Mouse (Mus musculus): ENCODE data around the gene 2010111I01Rik. TPM values are rescaled to one million over a fixed set of nuclear protein-coding genes. Genes with fewer than 3 reads are reported as not detected.

2010111I01Rik gene
- polyA plus RNA-seq, 1 experiment from 2014 or later = 28.5 TPM

DNA sequence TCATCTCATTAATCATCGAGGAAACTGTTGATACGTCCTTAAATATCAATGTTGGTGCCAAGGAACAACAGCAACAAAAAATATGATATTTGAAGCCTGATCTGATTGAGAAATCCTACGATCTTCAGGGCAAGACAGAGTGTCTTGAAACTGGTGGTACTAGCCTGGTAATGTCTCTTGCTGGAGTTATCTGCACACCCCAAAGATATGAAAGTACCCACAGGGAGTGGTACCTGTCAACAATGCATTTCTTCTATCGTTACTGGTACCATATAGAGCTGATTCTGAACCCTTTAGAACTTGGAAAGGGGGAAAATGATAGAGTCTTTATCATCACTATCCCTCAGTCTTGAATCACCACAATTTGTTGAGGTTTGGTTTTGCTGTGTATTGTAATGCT, 24.9 kb upstream of the 2010111I01Rik start:
- no peak for DNase-seq (ENCODE audit: low spot score)
- H3K36me3 ChIP-seq = no peaks in the 10 kb centered on the region
- no peaks in the 10 kb centered on the region for H3K27me3 ChIP-seq (ENCODE audit: low read depth, poor library complexity, severe bottlenecking)
- H3K9me3 ChIP-seq (replicated peaks) = no peaks in the 10 kb centered on the region
- H3K4me1 ChIP-seq = no peaks in the 10 kb centered on the region
- no peak overlapping the region for H3K27ac ChIP-seq (replicated peaks)
- 91% methylated on average over 4 of the region's 4 CpGs for WGBS
- no peak overlapping the region for H3K4me3 ChIP-seq

DNA sequence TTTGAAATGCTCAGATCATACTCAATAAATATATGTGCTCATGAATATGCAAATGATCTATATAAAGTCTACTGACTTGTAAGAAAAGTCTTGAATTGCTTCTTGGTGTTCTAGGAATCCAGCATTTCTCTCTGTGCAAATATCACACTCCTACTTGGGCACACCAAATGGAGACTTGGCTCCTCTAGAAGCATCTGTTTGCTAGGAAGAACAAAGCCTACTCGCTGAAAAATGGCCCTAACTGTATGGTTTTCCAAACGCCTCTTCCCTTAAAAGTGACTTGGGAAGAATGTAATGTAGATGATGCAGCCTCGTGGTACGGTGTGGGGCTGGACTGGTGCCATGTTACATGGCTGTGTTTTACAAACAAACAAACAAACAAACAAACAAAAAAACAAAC, 24.0 kb upstream of the 2010111I01Rik start:
- H3K27me3 ChIP-seq (ENCODE audit: low read depth, poor library complexity, severe bottlenecking) = no peaks in the 10 kb centered on the region
- 93% methylated on average over 4 of the region's 4 CpGs for WGBS
- no peaks in the 10 kb centered on the region for H3K36me3 ChIP-seq
- no peak for DNase-seq (ENCODE audit: low spot score)
- no peaks in the 10 kb centered on the region for H3K4me1 ChIP-seq
- no peak overlapping the region for H3K27ac ChIP-seq (replicated peaks)
- H3K4me3 ChIP-seq = no peak overlapping the region
- no peaks in the 10 kb centered on the region for H3K9me3 ChIP-seq (replicated peaks)

DNA sequence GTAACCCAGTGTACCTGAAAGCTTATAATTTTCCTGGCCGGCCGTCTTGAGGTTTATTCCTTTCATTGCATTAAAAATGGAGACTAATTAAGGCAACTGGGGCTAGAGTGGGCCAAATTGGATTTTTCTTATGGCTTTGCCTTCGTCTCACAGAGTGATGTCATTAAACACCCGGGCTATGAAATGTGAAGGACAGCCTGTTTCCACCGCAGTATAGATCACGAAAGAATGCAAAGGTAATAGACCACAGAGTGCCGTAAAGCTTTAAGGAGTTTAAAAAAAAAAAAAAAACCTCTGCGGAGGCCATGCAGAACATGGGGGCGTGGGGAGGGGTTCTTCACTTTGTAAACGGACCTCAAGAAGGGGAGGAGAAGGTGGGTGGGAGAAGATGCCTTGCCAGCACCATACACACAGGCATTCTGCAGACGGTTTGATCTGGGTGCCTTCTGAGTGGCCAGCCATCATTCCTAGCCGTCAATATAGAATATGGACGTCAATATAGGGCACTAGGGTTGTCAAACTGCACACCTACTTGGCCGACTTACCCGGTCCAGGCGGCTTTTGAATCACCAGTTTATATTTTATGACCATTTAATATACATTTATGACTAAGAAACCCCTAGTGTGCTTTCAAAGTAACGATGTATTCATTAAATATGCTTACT, 23.2 kb upstream of the 2010111I01Rik start:
- no peaks in the 10 kb centered on the region for H3K9me3 ChIP-seq (replicated peaks)
- no peak overlapping the region for H3K27ac ChIP-seq (replicated peaks)
- H3K4me3 ChIP-seq = no peak overlapping the region
- DNase-seq (ENCODE audit: low spot score) = no peak
- H3K4me1 ChIP-seq = no peaks in the 10 kb centered on the region
- WGBS = 90% methylated on average over 17 of the region's 17 CpGs
- H3K36me3 ChIP-seq = no peaks in the 10 kb centered on the region
- H3K27me3 ChIP-seq (ENCODE audit: low read depth, poor library complexity, severe bottlenecking) = no peaks in the 10 kb centered on the region

DNA sequence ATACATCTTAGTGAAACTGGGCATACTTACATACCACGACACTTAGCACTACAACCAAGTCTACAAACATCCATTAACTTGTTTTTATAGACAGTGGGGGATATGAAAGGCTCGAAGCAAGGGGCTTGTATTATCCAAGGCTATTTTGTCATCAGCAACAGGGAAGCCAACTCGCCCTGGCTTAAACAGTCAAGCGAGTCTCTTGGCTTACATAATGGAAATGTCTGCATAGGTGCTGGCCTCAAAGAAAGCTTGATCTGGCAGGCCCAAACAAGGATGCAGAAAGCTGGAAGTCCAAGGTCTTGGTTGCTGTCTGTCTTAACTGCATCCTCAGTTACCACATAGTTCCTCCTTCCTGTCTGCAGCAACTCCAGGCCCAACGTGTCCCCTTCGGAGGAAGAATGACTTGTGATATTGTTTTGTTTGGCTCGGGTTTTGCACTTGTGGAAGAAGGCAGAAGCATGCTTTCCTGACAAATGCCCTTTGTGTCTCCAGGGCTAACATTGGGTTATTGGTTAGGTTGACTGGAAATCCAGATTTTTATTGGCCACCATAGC, 21.3 kb upstream of the 2010111I01Rik start:
- Histone ChIP-seq H3K27me3 (ENCODE audit: low read depth, poor library complexity, severe bottlenecking) (no peaks in the 10 kb centered on the region), H3K4me1 (no peaks in the 10 kb centered on the region), H3K9me3 (replicated peaks) (no peaks in the 10 kb centered on the region), H3K36me3 (no peaks in the 10 kb centered on the region), H3K27ac (replicated peaks) (no peak overlapping the region), H3K4me3 (no peak overlapping the region)
- 86% methylated on average over 7 of the region's 7 CpGs for WGBS
- DNase-seq (ENCODE audit: low spot score) = no peak

DNA sequence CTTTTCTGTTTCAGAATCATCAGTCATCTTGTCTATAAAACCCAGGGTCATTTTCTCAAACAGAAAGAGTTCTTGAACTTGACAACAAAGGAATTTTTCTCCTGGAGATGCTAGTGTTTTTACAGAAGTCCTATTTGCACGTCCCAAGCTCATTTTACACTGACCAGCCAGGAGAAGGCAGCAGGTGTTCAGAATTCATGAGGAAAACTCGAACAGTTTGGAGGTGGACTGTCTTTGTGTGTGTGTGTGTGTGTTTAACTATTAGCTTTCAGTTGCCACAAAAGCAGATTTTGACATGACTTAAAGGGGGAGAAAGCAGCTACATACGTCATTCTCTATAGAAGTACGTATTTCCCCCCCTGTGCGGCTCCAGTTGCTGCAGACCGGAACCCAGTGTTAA, 20.6 kb upstream of the 2010111I01Rik start:
- Histone ChIP-seq H3K36me3 (no peaks in the 10 kb centered on the region), H3K4me3 (no peak overlapping the region), H3K9me3 (replicated peaks) (no peaks in the 10 kb centered on the region), H3K27ac (replicated peaks) (no peak overlapping the region), H3K4me1 (0 out of 2 replicates have a peak, but pooled peaks cover 2% of the 10 kb centered on the region), H3K27me3 (ENCODE audit: low read depth, poor library complexity, severe bottlenecking) (no peaks in the 10 kb centered on the region)
- WGBS = 88% methylated on average over 6 of the region's 6 CpGs
- DNase-seq (ENCODE audit: low spot score) = no peak

DNA sequence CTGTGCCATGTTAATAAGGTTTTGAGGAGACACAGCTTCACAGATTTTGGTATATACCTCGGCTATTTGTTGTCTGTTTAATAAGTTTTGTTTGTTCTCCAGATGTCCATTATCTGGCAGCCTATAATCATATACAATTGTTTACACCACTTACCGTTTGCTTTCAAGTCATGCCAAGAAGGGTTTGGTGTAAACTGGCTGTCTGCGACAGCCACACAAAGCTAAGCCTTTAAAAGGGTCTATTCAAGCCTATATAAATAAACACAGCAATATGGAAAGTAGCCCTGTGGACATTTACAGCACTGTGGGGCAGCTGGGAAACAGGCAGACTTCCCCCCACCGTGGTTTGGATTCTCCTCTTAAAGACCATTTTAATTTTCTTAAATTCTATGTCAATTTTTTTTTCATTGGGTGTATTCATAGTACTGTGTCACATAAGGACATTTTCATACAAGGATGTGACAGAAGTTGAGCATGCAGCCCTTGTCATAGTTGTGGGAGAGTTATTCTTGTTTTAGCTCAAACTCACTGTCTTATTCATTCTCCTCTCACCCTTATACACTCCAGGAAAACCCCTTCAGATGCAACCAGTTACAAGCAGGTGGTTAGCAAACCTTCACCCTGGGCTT, 15.0 kb upstream of the 2010111I01Rik start:
- no peak for DNase-seq (ENCODE audit: low spot score)
- H3K27ac ChIP-seq (replicated peaks) = no peak overlapping the region
- H3K4me3 ChIP-seq = no peak overlapping the region
- H3K9me3 ChIP-seq (replicated peaks) = no peaks in the 10 kb centered on the region
- 65% methylated on average over 4 of the region's 4 CpGs for WGBS
- H3K4me1 ChIP-seq = 0 out of 2 replicates have a peak, but pooled peaks cover 5% of the 10 kb centered on the region
- no peaks in the 10 kb centered on the region for H3K27me3 ChIP-seq (ENCODE audit: low read depth, poor library complexity, severe bottlenecking)
- no peaks in the 10 kb centered on the region for H3K36me3 ChIP-seq

DNA sequence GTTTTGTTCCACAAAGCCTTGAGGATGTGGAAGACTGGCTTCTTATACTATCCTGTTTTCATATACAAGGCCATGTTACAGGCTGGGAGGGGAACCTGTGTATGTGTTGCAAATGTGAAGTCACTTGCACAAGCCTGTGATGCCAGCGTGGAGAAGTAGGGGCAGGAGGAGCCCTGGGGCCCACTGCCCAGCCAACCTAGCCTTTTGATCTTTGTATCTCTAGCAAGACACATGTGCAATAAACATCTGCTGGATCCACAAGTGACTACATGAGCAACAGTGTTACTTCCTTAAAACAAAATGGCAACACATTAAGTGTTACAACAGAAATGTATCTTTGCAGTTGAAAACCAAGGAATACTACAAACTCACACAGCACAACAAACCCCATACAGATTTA, 13.1 kb upstream of the 2010111I01Rik start:
- H3K4me1 ChIP-seq = 0 out of 2 replicates have a peak, but pooled peaks cover 5% of the 10 kb centered on the region
- DNase-seq (ENCODE audit: low spot score) = no peak
- H3K9me3 ChIP-seq (replicated peaks) = no peaks in the 10 kb centered on the region
- no peak overlapping the region for H3K27ac ChIP-seq (replicated peaks)
- no peaks in the 10 kb centered on the region for H3K36me3 ChIP-seq
- H3K27me3 ChIP-seq (ENCODE audit: low read depth, poor library complexity, severe bottlenecking) = no peaks in the 10 kb centered on the region
- H3K4me3 ChIP-seq = no peak overlapping the region
- WGBS = 72% methylated on average over 1 of the region's 1 CpGs

DNA sequence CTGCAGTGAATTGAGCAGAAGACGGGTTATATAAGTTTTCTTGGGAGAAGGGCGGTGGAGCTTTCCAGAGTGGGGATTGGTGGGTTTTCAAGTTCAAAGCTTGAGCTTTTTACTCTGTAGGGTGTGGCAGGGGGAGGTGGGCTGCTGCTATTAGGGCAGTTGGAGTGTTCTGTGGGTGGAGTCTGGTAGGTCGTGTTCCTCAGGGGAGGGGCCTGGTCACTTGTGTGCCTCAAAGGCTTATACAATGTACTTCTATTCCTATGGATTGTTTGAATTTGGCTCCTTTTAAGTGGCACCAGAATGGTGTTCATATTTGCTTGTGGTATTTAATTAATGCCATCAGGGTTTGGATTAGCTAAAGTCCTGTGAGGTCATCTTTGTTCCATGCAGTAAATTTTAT, 12.6 kb upstream of the 2010111I01Rik start:
- Histone ChIP-seq H3K9me3 (replicated peaks) (no peaks in the 10 kb centered on the region), H3K4me3 (no peak overlapping the region), H3K4me1 (0 out of 2 replicates have a peak, but pooled peaks cover 5% of the 10 kb centered on the region), H3K36me3 (no peaks in the 10 kb centered on the region), H3K27ac (replicated peaks) (no peak overlapping the region), H3K27me3 (ENCODE audit: low read depth, poor library complexity, severe bottlenecking) (no peaks in the 10 kb centered on the region)
- DNase-seq (ENCODE audit: low spot score) = no peak
- 78% methylated on average over 3 of the region's 3 CpGs for WGBS

DNA sequence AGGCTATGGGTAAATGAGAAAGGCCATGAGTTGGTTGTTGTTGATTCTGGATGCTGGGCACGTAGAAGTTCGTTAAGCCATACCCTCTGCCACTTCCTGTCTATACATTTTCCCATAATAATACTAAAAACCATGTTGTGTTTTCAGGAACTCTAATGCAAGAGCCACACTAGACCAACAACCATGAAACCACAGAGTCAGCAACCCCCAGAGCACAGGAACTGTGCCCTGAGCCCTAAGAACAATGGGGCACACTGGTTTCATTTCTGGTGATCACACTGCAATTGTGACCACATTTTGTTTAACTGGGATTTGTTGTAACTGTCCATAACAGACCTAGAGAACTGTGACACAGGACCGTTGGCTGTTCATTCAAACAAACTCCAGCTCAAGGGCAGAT, 12.1 kb upstream of the 2010111I01Rik start:
- H3K4me1 ChIP-seq = 0 out of 2 replicates have a peak, but pooled peaks cover 5% of the 10 kb centered on the region
- no peak for DNase-seq (ENCODE audit: low spot score)
- no peak overlapping the region for H3K4me3 ChIP-seq
- H3K27ac ChIP-seq (replicated peaks) = no peak overlapping the region
- WGBS = 91% methylated on average over 3 of the region's 3 CpGs
- no peaks in the 10 kb centered on the region for H3K27me3 ChIP-seq (ENCODE audit: low read depth, poor library complexity, severe bottlenecking)
- no peaks in the 10 kb centered on the region for H3K36me3 ChIP-seq
- no peaks in the 10 kb centered on the region for H3K9me3 ChIP-seq (replicated peaks)

DNA sequence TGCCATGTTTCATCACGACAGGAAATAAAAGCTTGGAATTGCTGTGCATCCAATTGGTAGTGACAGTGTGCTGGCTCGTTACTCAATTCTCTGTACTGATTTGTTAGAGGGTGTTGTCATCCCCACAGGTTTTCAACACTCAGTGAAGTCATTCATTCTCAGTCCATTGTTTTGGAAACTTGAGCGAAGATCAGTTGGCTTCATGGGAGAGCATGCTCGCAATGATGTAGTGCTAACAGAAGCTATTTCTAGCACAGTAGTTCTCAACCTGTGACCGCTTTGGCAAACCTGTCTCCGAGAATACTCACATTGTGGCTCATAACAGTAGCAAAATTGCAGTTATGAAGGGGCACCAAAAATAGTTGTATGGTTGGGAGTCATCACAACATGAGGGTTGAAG, 8.7 kb upstream of the 2010111I01Rik start:
- DNase-seq (ENCODE audit: low spot score) = no peak
- Histone ChIP-seq H3K27me3 (ENCODE audit: low read depth, poor library complexity, severe bottlenecking) (no peaks in the 10 kb centered on the region), H3K4me3 (no peak overlapping the region), H3K9me3 (replicated peaks) (no peaks in the 10 kb centered on the region), H3K4me1 (no peaks in the 10 kb centered on the region), H3K27ac (replicated peaks) (no peak overlapping the region), H3K36me3 (no peaks in the 10 kb centered on the region)
- WGBS = 96% methylated on average over 6 of the region's 6 CpGs

DNA sequence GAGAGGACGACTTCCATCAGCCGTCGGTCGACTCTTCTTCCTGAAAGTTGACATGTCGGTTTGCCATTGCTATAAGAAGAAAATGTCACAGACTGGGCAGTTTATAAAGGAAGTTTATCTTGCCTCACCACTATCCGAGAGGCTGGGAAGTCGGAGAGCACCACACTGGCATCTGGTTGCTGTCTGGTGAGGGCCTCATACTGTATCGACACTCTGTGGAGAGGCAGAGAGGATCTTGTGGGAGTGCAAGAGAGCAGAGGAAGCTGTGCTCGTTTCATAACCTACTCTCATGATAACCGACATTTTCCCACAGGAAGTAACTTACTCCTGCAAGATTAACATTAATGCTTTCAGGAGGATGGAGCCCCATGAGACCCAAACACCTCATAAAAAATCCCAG, 7.9 kb upstream of the 2010111I01Rik start:
- DNase-seq (ENCODE audit: low spot score) = no peak
- Histone ChIP-seq H3K27ac (replicated peaks) (no peak overlapping the region), H3K9me3 (replicated peaks) (no peaks in the 10 kb centered on the region), H3K4me1 (no peaks in the 10 kb centered on the region), H3K4me3 (no peak overlapping the region), H3K27me3 (ENCODE audit: low read depth, poor library complexity, severe bottlenecking) (no peaks in the 10 kb centered on the region), H3K36me3 (no peaks in the 10 kb centered on the region)
- WGBS = 92% methylated on average over 10 of the region's 10 CpGs

DNA sequence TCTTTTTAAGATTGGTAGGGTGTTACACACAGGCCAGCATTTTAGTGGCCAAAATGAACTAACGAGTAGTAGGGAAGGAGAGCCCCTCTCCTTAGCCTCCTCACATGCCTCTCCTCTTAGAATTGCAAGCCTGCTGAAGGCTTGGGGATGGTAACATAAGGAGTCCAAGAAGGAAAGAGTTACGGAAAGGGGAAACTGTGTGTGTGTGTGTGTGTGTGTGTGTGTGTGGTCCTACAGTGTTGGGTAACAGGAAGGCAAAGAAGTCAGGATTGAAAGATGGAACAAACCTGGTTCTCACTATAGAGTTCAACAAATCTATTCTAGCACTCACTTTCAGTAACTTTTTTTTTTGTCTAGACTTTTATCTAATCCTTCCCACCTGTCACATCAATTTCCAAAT, 1.3 kb upstream of the 2010111I01Rik start:
- WGBS = 92% methylated on average over 2 of the region's 2 CpGs

DNA sequence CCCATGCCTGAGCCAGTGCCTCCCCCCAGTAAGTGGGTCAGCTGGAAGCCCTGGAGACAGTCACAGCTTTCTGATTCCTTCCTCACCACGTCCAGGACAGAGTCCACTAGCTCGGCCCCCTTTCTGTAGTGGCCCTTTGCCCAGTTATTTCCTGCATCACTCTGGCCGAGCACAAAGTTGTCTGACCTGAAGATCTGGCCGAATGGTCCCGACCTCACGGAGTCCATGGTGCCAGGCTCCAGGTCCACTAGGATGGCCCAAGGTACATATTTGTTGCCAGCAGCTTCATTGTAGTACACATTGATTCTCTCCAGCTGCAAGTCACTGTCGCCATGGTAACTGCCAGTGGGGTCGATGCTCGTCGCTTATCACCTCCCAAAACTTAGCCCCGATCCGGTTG, 3.5 kb downstream of the 2010111I01Rik start:
- Histone ChIP-seq H3K4me1 (peaks cover 9% of the 10 kb centered on the region), H3K4me3 (no peak overlapping the region), H3K9me3 (replicated peaks) (no peaks in the 10 kb centered on the region), H3K27ac (replicated peaks) (no peak overlapping the region), H3K36me3 (peaks cover 4% of the 10 kb centered on the region; the same call in 1 of the 2 replicates), H3K27me3 (ENCODE audit: low read depth, poor library complexity, severe bottlenecking) (no peaks in the 10 kb centered on the region)
- no peak for DNase-seq (ENCODE audit: low spot score)
- 87% methylated on average over 12 of the region's 12 CpGs for WGBS

More for the DNA sequence above, 1.3 kb upstream of the 2010111I01Rik start:
- no peak for DNase-seq (ENCODE audit: low spot score)
- Histone ChIP-seq H3K27me3 (ENCODE audit: low read depth, poor library complexity, severe bottlenecking) (no peaks in the 10 kb centered on the region), H3K27ac (replicated peaks) (no peak overlapping the region), H3K9me3 (replicated peaks) (no peaks in the 10 kb centered on the region), H3K4me1 (peaks cover 9% of the 10 kb centered on the region), H3K4me3 (no peak overlapping the region), H3K36me3 (peaks cover 4% of the 10 kb centered on the region; the same call in 1 of the 2 replicates)
